Comparison of ENCODE assay signal across 28 mouse cellular contexts in genomic region chr2:137721767-137722424, GRCm38 (mm10).
DNase-seq lines count a peak whose midpoint lies in the region; ATAC-seq and TF ChIP-seq lines count a peak whose summit lies in the region.
"Had no signal": no experiment of that assay in that cellular context is flagged by ENCODE, and none has a peak within 500 bp of the region (broad histone marks: within the 10 kb centered on the region; RNA-seq: fewer than 3 reads in every experiment).

No protein-coding gene starts in this region.

- no peaks in the 10 kb centered on the region for H3K36me3 ChIP-seq in kidney, adult 2 months (ENCODE audit: control insufficient read depth, insufficient read depth, low read length)
- no peaks in the 10 kb centered on the region for H3K36me3 ChIP-seq in stomach, postnatal 0 days (ENCODE audit: control insufficient read depth, insufficient read depth, low read length)
- no peaks in the 10 kb centered on the region for H3K36me3 ChIP-seq in midbrain, embryonic 15.5 days (replicated peaks)
- no peaks in the 10 kb centered on the region for H3K36me3 ChIP-seq in forebrain, embryonic 15.5 days
- H3K36me3 ChIP-seq: embryonic facial prominence, embryonic 12.5 days; forebrain, embryonic 10.5 days; G1E; heart, embryonic 12.5 days; hindbrain, embryonic 13.5 days; limb, embryonic 12.5 days; lung, embryonic 15.5 days had no signal

- DNase-seq in kidney, adult 9 months, result peak; percentile 9
- no peak for DNase-seq in kidney, adult 2 months
- peak; percentile 24 to 36 for DNase-seq in kidney, postnatal 4 days
- DNase-seq in kidney, adult 18-20 months, result no peak
- DNase-seq in Patski (ENCODE audit: low read depth, low spot score), result peak; percentile 76
- DNase-seq in stomach, postnatal 0 days (ENCODE audit: low spot score), result peak; percentile 28
- DNase-seq: cerebellum, adult 11-12 months; cerebellum, adult 9-11 months; embryo, embryonic 11 days; gastrocnemius, adult 2 months; heart, adult 2 months; heart, postnatal 4 days; thymus, postnatal 4 days had no signal

- no peak overlapping the region for H3K27ac ChIP-seq in kidney, adult 2 months (ENCODE audit: insufficient read depth, low read depth, low read length)
- no peak overlapping the region for H3K27ac ChIP-seq in stomach, postnatal 0 days (replicated peaks)
- no peak overlapping the region for H3K27ac ChIP-seq in midbrain, embryonic 15.5 days
- H3K27ac ChIP-seq in forebrain, embryonic 15.5 days (replicated peaks), result no peak overlapping the region
- H3K27ac ChIP-seq: embryonic facial prominence, embryonic 12.5 days; forebrain, embryonic 10.5 days; gastrocnemius, adult 2 months; heart, adult 2 months; hindbrain, embryonic 13.5 days; left cerebral cortex, adult 2 months; limb, embryonic 12.5 days; lung, embryonic 15.5 days had no signal

- H3K9me3 ChIP-seq in stomach, postnatal 0 days (ENCODE audit: control insufficient read depth, low read length), result no peaks in the 10 kb centered on the region
- no peaks in the 10 kb centered on the region for H3K9me3 ChIP-seq in midbrain, embryonic 15.5 days
- no peaks in the 10 kb centered on the region for H3K9me3 ChIP-seq in forebrain, embryonic 15.5 days
- H3K9me3 ChIP-seq: embryonic facial prominence, embryonic 12.5 days; forebrain, embryonic 10.5 days; heart, embryonic 12.5 days; hindbrain, embryonic 13.5 days; limb, embryonic 12.5 days; lung, embryonic 15.5 days had no signal

- H3K27me3 ChIP-seq in kidney, adult 2 months (replicated peaks; ENCODE audit: control insufficient read depth, insufficient read depth, low read length), result no peaks in the 10 kb centered on the region
- no peaks in the 10 kb centered on the region for H3K27me3 ChIP-seq in Patski
- H3K27me3 ChIP-seq in stomach, postnatal 0 days (ENCODE audit: control insufficient read depth, insufficient read depth, low read length), result no peaks in the 10 kb centered on the region
- no peaks in the 10 kb centered on the region for H3K27me3 ChIP-seq in midbrain, embryonic 15.5 days (replicated peaks)
- H3K27me3 ChIP-seq in forebrain, embryonic 15.5 days, result no peaks in the 10 kb centered on the region
- H3K27me3 ChIP-seq: embryonic facial prominence, embryonic 12.5 days; heart, embryonic 12.5 days; limb, embryonic 12.5 days; lung, embryonic 15.5 days had no signal

- no peak overlapping the region for H3K4me2 ChIP-seq in stomach, postnatal 0 days (replicated peaks; ENCODE audit: low read depth)
- no peak overlapping the region for H3K4me2 ChIP-seq in midbrain, embryonic 15.5 days
- no peak overlapping the region for H3K4me2 ChIP-seq in forebrain, embryonic 15.5 days (replicated peaks)
- H3K4me2 ChIP-seq: embryonic facial prominence, embryonic 12.5 days; heart, embryonic 12.5 days; hindbrain, embryonic 13.5 days; limb, embryonic 12.5 days; liver, embryonic 11.5 days; lung, embryonic 15.5 days; midbrain, embryonic 11.5 days had no signal

- CTCF ChIA-PET in Patski (lab: Charles Lee), result interaction anchor here (1.0 kb wide), 1 partner anchor 10 kb away, joined by 3 read pairs; no protein-coding TSS in a partner anchor

- no peaks in the 10 kb centered on the region for H3K4me1 ChIP-seq in kidney, adult 2 months (ENCODE audit: control insufficient read depth, insufficient read depth, low read length)
- H3K4me1 ChIP-seq in stomach, postnatal 0 days (replicated peaks; ENCODE audit: control insufficient read depth, insufficient read depth), result no peaks in the 10 kb centered on the region
- H3K4me1 ChIP-seq in midbrain, embryonic 15.5 days, result no peaks in the 10 kb centered on the region
- H3K4me1 ChIP-seq in forebrain, embryonic 15.5 days, result no peaks in the 10 kb centered on the region
- H3K4me1 ChIP-seq: embryonic facial prominence, embryonic 12.5 days; hindbrain, embryonic 13.5 days; limb, embryonic 12.5 days; lung, embryonic 15.5 days had no signal

- ATAC-seq in Patski, result peak; percentile 99
- ATAC-seq in stomach, postnatal 0 days (ENCODE audit: low FRiP score, low TSS enrichment), result no peak
- no peak for ATAC-seq in midbrain, embryonic 15.5 days (replicated peaks)
- no peak for ATAC-seq in forebrain, embryonic 15.5 days (replicated peaks)
- ATAC-seq: activated CD4-positive, CD25-positive, alpha-beta regulatory T cell, adult 4 months; forebrain, embryonic 16.5 days; intestine, postnatal 0 days had no signal

- in situ Hi-C loops in Patski (cut with MboI; ENCODE audit: low pct_unique_long_range_greater_than_20kb), result no loop called here

- no peak overlapping the region for H3K9ac ChIP-seq in stomach, postnatal 0 days (ENCODE audit: low read length)
- H3K9ac ChIP-seq in midbrain, embryonic 15.5 days, result no peak overlapping the region
- H3K9ac ChIP-seq in forebrain, embryonic 15.5 days (replicated peaks), result no peak overlapping the region
- H3K9ac ChIP-seq: embryonic facial prominence, embryonic 12.5 days; heart, embryonic 12.5 days; hindbrain, embryonic 13.5 days; limb, embryonic 12.5 days; lung, embryonic 15.5 days had no signal

- no peak for TF ChIP-seq POLR2A in kidney, adult 2 months (IDR thresholded peaks at IDR 0.05; ENCODE audit: low read depth, low read length)

- WGBS in kidney, adult 2 months, result 56% methylated on average over 7 of the region's 7 CpGs
- WGBS in stomach, postnatal 0 days, result 48% methylated on average over 7 of the region's 7 CpGs
- 63% methylated on average over 7 of the region's 7 CpGs for WGBS in midbrain, embryonic 15.5 days
- WGBS in forebrain, embryonic 15.5 days, result 74% methylated on average over 7 of the region's 7 CpGs

- no peak for TF ChIP-seq CTCF in kidney, adult 2 months (conservative IDR thresholded peaks at IDR 0.05; ENCODE audit: insufficient read depth, insufficient read length, low read depth, low read length)
- TF ChIP-seq CTCF in Patski (IDR thresholded peaks at IDR 0.05), result no peak
- no peak for TF ChIP-seq CTCF in stomach, postnatal 0 days (IDR thresholded peaks at IDR 0.05; ENCODE audit: low read depth)

- no peak overlapping the region for H3K4me3 ChIP-seq in kidney, adult 2 months (ENCODE audit: insufficient read depth, low read depth, low read length)
- no peak overlapping the region for H3K4me3 ChIP-seq in stomach, postnatal 0 days (ENCODE audit: low read depth, low read length)
- H3K4me3 ChIP-seq in midbrain, embryonic 15.5 days, result no peak overlapping the region
- H3K4me3 ChIP-seq in forebrain, embryonic 15.5 days, result no peak overlapping the region
- H3K4me3 ChIP-seq: embryonic facial prominence, embryonic 12.5 days; forebrain, embryonic 10.5 days; gastrocnemius, adult 2 months; heart, adult 2 months; heart, embryonic 12.5 days; hindbrain, embryonic 13.5 days; left cerebral cortex, adult 2 months; limb, embryonic 12.5 days; lung, embryonic 15.5 days had no signal

- POLR2A ChIA-PET in Patski (lab: Charles Lee), result no interaction called here

- TF ChIP-seq EP300 in stomach, postnatal 0 days (optimal IDR thresholded peaks at IDR 0.05), result no peak

Comparison
In these comparisons a context has a peak if more than half of its experiments do, and no peak if none do; other contexts are left out.
1. DNase-seq: peak in kidney, adult 9 months (single experiment), kidney, postnatal 4 days (2 of 2), Patski (single experiment) and stomach, postnatal 0 days (single experiment); none in kidney, adult 2 months (single experiment) and kidney, adult 18-20 months (single experiment).